Mouse (Mus musculus): ENCODE measurements around the gene Slc22a20.

- TF ChIP-seq CTCF (IDR thresholded peaks at IDR 0.05; ENCODE audit: low read depth) (no peak), EP300 (IDR thresholded peaks at IDR 0.05; ENCODE audit: low read depth) (no peak)
Measured at GRCm38 (mm10) chr19:5951631-5952030, 34.3 kb downstream of the Slc22a20 start.

Measured in heart, postnatal 0 days (tissue).